Mouse (Mus musculus) activated CD4-positive, CD25-positive, alpha-beta regulatory T cell, adult 4 months (primary cell): ENCODE results near the gene Dstyk. TPM values are rescaled to one million over a fixed set of nuclear protein-coding genes. Genes with fewer than 3 reads are reported as not detected.

Source experiments
- ATAC-seq: one replicate; pipeline ENCODE4 v1.8.0; 2017
- polyA plus RNA-seq, 2 experiments: library from polyadenylated mRNA; unstranded; fragments of 100-300 nt; shearing (Covaris generic); gene quantifications; one replicate each; pipeline ENCODE4 v1.2.1; 2017

Dstyk gene
- polyA plus RNA-seq, 2 experiments from 2014 or later = 4.0 to 4.3 TPM

DNA sequence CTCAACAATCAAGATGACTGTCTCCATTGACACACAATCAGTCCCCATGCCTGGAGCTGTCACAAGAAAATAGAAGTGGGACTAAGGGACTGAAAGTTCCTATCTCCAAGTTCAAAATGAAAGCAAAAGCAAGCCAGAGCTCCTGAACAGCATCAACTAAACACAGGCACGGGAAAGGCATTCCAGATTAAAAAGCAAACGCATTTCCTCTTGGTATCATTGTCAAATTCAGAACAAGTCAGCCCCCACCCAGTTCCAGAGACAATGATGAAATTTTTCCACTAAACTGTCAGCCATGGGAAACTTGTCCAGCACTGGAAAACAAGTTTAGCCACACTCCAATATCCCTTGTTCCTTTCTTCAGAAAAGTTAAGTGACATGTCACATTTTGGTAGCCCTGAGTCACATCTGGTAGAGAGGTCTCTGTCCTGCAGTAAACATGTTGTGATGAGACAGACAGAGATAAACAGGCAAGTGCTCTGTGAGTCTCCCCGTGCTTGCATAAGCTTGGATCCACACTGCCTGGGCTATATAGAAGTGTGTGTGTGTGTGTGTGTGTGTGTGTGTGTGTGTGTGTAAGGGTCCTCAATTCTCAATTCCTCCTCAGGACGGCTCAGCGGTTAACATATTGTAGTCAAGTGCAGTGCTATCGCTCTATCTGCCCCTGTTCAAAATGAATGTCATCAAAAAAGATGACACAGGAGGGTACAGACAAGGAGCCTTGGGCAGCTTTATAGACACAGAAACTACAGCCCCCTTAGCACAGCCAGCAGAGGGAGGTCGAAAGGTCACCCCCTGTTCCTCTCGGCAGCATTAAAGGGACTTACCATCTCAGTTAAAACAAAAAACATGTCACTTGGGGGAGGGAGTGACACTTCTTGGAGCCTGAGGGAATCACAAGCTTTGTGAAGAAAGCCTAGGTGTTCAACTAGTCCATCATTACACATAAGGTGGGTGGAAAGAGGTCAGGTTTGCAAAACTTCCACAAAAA, 28.2 kb upstream of the Dstyk start:
- no peak for ATAC-seq

DNA sequence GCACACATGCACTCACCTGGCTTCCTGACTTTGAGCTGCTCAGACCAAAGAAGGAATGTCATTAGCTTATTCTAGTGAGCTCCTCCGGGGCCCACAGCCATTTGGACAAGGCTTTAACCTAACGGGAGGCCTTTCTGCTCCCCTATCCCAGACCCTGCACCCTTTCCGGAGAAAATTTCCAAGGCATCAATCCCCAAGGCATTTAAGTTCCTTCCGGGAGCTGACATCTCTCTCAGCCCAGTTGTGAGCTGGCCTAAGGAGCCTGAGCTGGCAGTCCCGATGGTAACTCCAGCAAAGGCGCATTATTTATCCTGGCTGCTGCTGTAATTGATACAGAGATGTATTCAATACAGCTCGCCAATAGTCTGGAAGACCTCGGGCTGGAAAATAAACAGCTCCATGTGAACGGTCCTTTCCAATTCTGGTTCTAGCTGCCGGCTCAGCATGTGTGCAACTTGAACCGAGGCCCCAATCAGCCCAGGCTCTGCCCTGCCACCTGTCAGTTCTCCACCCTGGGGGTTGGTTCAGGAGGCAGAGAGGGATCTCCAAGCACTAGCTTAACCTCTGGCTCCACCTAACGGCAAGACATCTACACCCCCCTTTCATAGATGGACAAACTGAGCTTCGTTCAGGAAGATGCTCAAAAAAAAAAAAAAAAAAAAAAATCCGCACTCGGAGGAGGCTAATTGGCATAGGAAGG, 27.3 kb upstream of the Dstyk start:
- ATAC-seq = peak; percentile 46

- ATAC-seq = peak; percentile 23
Observed at GRCm38 (mm10) chr1:132390691-132391579, 26.4 kb upstream of the Dstyk start, which contains the start of gene Tmcc2. TSS of gene Tmcc2 (minus strand) at chr1:132391281.

- no peak for ATAC-seq
Observed at GRCm38 (mm10) chr1:132391580-132392022, 25.8 kb upstream of the Dstyk start.

DNA sequence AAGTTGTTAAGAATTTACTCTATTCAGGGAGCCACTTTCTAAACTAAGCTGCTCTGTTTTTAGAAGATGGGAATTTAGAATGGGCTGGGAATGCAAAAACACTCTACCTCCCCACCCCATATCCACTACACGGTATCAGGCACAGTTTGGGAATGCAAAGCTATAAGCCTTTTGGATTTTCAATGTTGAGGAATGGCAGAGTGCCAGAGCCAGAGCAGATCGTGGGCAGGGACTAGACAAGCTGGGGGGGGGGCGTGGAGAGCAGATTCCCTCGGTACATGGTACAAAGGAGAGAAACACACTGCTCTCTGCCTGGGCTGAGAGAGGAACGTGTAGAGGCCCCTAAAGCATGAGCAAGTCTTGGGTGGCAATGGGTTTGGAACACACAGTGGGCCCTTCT, 24.5 kb upstream of the Dstyk start:
- no peak for ATAC-seq

DNA sequence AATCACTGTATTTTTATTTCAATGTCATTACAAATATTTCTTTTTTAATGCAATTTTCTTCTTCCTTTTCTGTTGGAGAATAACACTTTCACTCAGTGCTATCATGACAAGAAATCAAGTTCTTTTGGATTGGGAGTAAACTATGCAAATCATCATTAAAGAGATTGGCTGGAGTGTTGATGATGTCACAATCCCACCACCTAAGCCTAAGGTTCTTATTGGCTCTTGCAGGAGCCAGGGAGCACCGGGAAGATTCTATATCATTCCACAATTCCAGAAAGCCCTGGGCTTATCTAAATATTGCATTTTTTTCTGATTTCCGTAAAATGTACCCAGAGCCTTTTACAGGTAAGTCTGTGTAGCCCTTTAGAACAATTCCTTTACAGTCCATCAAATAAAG, 20.6 kb upstream of the Dstyk start:
- ATAC-seq = no peak

DNA sequence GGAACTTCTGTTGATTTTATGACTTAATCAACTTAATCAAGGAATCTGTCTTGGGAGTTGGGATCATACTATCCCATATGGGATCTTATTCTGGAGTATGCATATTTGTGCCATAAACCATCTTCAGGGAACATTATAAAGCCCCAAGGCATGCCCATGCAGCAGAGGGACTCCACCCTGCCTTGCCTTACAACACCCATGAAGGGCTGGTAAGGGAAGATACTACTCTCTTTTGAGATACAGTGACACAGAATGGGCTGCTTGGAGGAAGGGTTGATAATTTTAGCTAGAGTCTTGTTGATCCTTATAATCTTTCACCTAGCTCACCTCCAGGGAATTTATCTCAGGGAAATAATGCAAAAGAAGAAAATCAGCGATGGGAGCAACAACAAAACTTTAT, 16.8 kb upstream of the Dstyk start:
- ATAC-seq = no peak

DNA sequence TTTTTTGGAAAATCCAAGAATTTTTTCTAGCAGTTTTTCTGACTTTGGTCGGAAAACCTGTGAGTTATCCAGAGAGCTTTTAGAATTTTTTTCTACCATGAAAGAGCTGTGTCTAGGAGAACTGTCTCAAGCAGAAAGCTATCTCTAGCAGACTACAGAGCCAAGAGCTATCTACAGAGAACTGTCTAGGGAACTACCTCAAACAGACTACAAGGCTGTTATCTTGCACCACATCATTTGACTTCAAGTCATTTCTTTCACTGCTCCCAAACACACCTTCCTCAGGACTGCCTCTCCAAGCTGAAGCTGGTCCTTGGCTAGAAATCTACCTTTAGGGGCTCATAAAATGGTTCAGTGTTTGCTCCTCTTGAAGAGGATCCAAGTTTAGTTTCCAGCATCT, 15.5 kb upstream of the Dstyk start:
- no peak for ATAC-seq

DNA sequence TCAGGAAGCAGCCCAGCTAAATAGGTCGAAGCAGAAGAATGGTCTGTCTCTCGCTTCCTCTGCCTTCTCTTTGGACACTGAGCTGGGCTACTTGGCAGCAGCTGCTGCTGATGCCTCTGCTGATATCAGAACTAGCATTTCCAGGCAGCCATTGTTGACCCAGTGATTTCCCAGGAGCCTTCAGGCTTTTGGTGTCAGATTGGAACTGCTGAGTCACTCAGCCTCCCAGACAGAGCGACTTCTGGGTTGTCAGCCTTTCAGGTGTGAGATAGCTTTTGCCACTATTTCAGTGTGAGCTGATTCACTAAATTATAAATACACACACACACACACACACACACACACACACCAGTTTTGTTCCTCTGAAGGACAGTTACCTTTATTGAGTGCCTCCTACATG, 6.7 kb upstream of the Dstyk start:
- no peak for ATAC-seq

GRCm38 (mm10) chr1:132416244-132416942, 962 bp upstream of the Dstyk start:
- ATAC-seq = no peak

DNA sequence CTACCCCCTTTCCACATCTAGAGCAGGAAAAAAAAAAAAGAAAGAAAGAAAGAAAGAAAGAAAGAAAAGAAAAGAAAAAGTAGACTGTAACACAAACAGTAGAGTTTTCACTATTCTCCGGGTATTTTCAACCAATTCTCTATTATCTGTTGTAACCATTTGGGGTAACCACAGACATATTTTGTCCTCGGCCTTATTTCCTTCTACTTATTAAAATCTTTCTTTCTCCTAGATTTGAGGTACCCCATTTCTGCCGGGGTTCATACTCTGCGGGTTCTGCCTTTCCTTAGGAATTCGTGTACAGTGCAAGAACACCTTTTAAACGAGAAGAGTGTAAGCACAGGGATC, 438 bp upstream of the Dstyk start:
- ATAC-seq = no peak

GRCm38 (mm10) chr1:132420206-132420605, 2.9 kb downstream of the Dstyk start:
- no peak for ATAC-seq

- ATAC-seq = no peak
Observed at GRCm38 (mm10) chr1:132420662-132421061, 3.3 kb downstream of the Dstyk start.

DNA sequence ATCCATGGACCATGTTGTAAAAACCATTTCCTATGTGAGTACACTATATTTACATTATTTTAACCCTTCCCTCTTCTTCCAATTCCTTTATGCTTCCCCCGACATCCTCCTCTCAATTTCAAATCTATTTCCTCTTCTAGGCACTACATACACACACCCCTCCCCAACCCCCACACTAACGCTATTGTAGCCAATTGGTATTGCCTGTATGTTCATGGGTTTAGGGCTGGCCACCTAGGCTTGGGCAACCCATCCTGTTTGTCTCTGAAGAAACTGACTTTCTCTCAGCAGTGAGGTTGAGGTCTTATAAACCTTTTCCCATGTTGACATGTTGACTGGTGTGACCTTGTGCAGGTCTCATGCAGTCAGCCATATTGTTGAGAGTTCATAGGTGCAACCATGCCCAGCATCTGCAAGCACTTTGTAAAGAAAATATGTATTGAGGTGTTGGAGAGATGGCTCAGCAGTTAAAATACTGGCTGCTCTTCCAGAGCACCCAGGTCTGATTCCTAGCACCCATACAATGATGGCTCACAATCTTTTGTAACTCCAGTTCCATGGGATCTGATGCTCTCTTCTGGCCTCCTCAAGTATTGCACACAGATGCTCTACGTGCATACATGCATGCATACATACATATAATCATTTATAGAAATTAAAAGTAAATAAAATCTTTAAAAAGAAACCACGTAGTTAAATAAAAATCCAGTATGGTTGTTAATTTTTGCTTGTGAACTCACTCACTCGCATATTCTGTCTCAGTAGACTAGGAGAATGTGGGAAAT, 5.7 kb downstream of the Dstyk start:
- no peak for ATAC-seq

DNA sequence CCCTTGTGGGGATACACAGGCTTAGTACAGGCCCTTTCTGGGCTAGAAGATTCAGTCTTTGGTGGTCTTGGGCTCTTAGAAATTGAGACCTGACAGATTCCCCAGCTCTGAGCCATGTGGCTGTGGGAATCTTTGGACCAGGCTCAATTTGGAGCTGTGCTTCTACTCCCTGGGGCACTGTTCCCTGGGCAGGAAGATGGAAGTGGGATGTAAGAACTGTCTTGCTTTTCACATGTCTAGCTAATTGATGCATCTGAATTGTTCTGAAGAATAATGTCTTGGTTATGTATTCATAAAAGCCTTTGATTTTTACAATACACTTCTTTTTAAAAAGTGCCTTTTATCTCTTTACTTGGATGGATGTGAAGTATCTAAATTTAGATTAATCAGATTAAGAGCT, 8.2 kb downstream of the Dstyk start:
- ATAC-seq = no peak

DNA sequence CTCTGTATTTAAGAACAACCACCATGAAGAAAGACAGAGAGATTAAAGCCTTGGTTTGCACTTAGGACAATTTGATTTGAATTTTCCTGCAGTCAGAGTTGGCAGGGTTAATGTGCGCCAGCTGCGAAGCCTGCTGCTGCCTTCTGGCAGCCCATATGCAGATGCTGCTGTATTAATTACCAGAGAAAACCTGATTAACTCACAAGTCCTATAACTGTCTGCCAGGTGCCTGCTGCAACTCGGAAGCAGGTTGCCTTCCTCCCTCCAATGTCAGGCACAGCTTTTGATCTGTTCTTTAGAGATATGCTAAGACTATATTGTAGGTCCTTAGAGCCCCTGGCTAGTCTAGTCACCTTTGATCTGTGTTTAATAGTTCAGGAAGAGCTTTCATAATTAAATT, 13.5 kb downstream of the Dstyk start:
- no peak for ATAC-seq

GRCm38 (mm10) chr1:132431716-132432115, 14.4 kb downstream of the Dstyk start:
- no peak for ATAC-seq

DNA sequence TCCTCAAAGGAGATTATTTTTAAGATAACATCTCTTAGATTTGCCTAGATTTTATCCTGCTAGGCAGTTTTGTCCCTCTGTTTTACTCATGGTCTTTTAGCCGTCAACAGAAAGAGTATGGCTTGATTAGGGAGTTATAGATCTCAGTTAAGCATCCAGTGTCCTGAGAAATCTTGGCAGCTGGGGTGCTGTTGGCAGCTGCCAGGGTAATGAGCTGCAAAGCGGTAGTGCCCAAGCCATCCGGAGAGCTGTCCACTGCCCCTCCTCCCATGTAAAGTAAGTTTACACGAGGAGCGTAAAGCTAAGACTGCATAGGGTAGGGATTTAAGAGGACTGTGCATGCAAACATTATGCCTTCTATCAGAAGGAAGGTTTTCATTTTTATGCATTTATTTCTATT, 16.0 kb downstream of the Dstyk start:
- no peak for ATAC-seq

GRCm38 (mm10) chr1:132434032-132434431, 16.7 kb downstream of the Dstyk start:
- no peak for ATAC-seq

DNA sequence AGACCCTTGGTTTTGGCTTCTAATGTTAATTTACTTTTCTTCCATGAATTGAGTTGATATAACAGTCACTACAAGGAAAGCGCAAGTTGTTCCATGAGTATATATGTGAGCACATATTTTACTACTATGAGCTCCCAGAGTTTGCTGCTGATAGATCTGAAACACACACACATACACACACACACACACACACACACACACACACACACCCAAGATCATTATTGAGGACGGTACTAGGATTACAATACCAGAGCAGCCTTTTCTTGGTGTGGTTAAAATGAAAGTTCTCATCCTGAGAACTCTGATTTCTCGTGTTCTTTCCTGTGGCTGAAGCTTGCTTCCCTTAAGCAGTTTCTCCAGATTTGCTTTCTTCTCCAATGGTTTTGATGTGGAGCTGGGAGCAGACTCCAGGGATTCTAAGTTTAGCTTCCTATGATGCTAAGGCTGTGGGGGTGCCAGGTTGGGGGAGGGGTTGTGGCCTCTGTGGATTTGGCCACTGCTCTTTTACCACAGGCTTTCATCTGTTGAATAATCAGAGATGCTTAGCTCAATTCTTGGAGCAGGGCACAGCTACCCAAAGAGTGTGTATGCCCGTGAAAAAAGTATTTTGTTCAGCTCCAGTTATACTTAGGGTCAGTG, 19.1 kb downstream of the Dstyk start:
- peak; percentile 54 for ATAC-seq

GRCm38 (mm10) chr1:132436960-132437359, 19.6 kb downstream of the Dstyk start:
- ATAC-seq = no peak
